Mouse (Mus musculus) C2C12 (cell line): ENCODE data around the gene Hes1. TPM values are rescaled to one million over a fixed set of nuclear protein-coding genes. Genes with fewer than 3 reads are reported as not detected.
A peak's percentile ranks its signal among the peaks of the same experiment; 100 is the strongest.

ENCODE experiments used
- H3K27me3 ChIP-seq: one replicate; pipeline ENCODE4 v1.6.1; 2011; ENCODE audit not compliant: control insufficient read depth, insufficient read depth, insufficient read length
- H3K36me3 ChIP-seq: one replicate; pipeline ENCODE4 v1.6.1; 2011; ENCODE audit not compliant: control insufficient read depth, insufficient read depth
- H3K4me3 ChIP-seq: one replicate; pipeline ENCODE4 v1.5.1; 2011; ENCODE audit warnings: mild to moderate bottlenecking, control low read depth; ENCODE audit not compliant: poor library complexity, insufficient read depth, severe bottlenecking
- H3K79me2 ChIP-seq: one replicate; pipeline ENCODE4 v1.6.1; 2011; ENCODE audit not compliant: control insufficient read depth, insufficient read depth
- H3K79me3 ChIP-seq: one replicate; pipeline ENCODE4 v1.6.1; 2011; ENCODE audit warnings: low read depth, control low read depth
- H3ac ChIP-seq: one replicate; pipeline ENCODE3; 2011; ENCODE audit warnings: low read depth; ENCODE audit not compliant: control insufficient read depth, insufficient read length
- CEBPB ChIP-seq: IDR thresholded peaks from one replicate; pipeline ENCODE4 v1.6.1; 2011; ENCODE audit warnings: low read depth, mild to moderate bottlenecking, control low read depth, moderate library complexity
- CTCF ChIP-seq: IDR thresholded peaks from one replicate; pipeline ENCODE4 v1.5.1; 2011; ENCODE audit not compliant: control insufficient read depth, insufficient read depth, insufficient read length
- FOSL1 ChIP-seq: IDR thresholded peaks from one replicate; pipeline ENCODE4 v1.8.0; 2011; ENCODE audit warnings: mild to moderate bottlenecking, low read length; ENCODE audit not compliant: poor library complexity, insufficient read depth, severe bottlenecking
- MAX ChIP-seq: IDR thresholded peaks from one replicate; pipeline ENCODE4 v1.6.1; 2011; ENCODE audit warnings: mild to moderate bottlenecking, control low read depth
- MYOD1 ChIP-seq: IDR thresholded peaks from one replicate; pipeline ENCODE4 v1.6.1; 2011; ENCODE audit warnings: low read depth; ENCODE audit not compliant: control insufficient read depth, insufficient read length
- MYOG ChIP-seq: IDR thresholded peaks from one replicate; pipeline ENCODE4 v1.6.1; 2011; ENCODE audit not compliant: control insufficient read depth, insufficient read length; ENCODE audit errors: extremely low read depth
- USF1 ChIP-seq: IDR thresholded peaks from one replicate; pipeline ENCODE4 v1.6.1; 2011; ENCODE audit warnings: low read depth, mild to moderate bottlenecking, control low read depth, moderate library complexity
- polyA plus RNA-seq: library from polyadenylated mRNA; unstranded; fragments of >200 nt; fragmentation: generic; extraction: Trizol; gene quantifications from one replicate; pipeline ENCODE4 v1.2.1, GENCODE M21; 2012; ENCODE audit warnings: missing spikeins

Hes1 gene
- polyA plus RNA-seq, 1 experiment: 41.9 TPM

DNA sequence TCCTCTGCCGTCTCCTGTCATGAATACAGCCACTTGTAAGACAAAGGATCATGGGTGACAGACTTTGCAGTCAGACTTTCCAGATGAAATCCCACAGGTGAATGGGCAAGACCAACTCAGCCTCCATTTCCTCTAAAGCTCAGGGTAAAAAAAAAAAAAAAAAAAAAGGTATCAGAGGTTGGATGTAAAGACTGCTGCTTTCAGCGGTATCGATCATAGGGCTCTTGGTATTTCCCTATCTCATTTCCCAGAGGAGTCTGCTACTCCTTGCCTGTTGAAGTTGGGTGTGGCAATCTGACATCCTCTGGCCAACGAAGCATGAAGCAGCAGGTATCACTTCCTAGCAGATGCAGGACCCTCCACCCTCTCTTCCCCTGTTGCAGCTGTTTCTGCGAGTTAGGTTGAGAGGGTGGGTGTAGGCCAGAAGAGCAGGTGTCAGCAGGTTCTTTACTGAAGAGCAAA lies 29.2 kb upstream of the Hes1 start:
- no peak overlapping the region for H3K4me3 ChIP-seq
- TF ChIP-seq CEBPB (no peak), MYOD1 (no peak), MYOG (no peak), USF1 (no peak), CTCF (no peak), FOSL1 (no peak), MAX (no peak)
- H3K36me3 ChIP-seq: no peaks in the 10 kb centered on the region
- no peaks in the 10 kb centered on the region for H3K79me3 ChIP-seq
- no peaks in the 10 kb centered on the region for H3K27me3 ChIP-seq
- no peak overlapping the region for H3ac ChIP-seq
- H3K79me2 ChIP-seq: no peaks in the 10 kb centered on the region

DNA sequence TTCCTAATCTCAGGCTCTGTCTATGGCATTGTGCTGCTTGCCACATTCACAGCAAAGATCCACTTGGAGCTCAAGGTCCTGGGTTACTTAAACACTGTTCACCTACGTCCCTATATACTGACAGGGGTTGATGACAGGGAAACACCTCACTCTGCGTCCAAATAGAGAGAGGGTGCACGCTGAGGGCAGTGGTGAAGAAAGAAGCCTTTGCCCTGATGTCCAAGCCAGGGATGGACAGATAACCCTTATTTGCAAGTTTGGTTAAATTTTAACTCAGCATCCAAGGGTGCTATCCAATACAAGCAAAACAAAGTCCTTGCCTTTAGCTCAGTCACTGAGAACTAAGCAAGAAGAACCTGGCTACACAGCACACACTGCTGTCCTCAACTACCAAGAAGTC lies 28.1 kb upstream of the Hes1 start:
- no peak for TF ChIP-seq USF1
- TF ChIP-seq CTCF: no peak
- no peak for TF ChIP-seq MYOG
- TF ChIP-seq CEBPB: no peak
- no peak for TF ChIP-seq FOSL1
- no peak for TF ChIP-seq MYOD1
- TF ChIP-seq MAX: no peak
- Histone ChIP-seq H3K36me3 (no peaks in the 10 kb centered on the region), H3K79me3 (no peaks in the 10 kb centered on the region), H3K79me2 (no peaks in the 10 kb centered on the region), H3ac (no peak overlapping the region), H3K27me3 (no peaks in the 10 kb centered on the region), H3K4me3 (no peak overlapping the region)

DNA sequence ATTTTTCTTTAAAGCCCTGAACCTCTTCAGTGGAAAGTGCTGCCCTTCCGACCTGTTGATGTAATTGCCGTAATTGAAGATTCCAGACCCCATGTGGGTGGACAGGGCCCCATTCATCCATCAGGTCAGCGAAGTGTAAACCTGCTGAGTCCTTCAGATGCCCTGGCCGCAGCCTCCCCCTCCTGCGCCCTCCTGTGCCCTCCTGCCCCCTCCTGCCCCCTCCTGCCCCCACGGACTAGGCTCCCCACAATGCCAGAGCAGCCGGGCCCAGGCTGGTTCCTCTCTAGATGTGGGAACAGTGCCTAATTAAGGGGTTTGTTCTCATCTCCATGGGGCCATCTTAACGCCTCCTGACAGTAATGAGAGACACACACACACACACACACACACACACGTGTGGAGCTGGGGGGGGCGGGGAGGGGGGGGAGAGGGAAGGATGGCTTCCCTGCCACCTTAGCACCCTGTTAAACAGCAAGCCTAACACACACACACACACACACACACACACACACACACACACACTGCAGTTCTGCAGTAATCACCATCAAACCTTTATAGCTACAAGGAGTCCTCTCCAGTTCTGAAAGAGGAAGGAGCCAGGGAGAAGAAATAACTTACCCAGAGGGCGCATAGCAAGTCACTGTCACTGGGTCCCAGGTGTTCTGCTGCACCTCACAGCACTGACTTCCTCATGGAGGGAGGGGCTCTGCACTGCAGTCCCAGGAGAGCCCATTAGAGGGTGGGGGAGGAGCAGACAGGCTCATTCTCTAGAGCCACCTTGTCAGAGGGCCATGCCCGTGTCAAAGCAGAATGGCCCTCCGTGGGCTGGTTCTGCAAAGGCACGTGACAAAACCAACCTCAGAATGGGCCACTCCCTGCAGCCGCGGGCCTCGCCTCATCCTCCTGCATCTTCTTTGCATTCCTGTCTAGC lies 25.3 kb upstream of the Hes1 start:
- no peaks in the 10 kb centered on the region for H3K27me3 ChIP-seq
- TF ChIP-seq FOSL1 (no peak), USF1 (peak; percentile 84)
- H3K79me3 ChIP-seq: no peaks in the 10 kb centered on the region
- H3K4me3 ChIP-seq: no peak overlapping the region
- H3K79me2 ChIP-seq: no peaks in the 10 kb centered on the region
- H3ac ChIP-seq: no peak overlapping the region
- no peaks in the 10 kb centered on the region for H3K36me3 ChIP-seq

DNA sequence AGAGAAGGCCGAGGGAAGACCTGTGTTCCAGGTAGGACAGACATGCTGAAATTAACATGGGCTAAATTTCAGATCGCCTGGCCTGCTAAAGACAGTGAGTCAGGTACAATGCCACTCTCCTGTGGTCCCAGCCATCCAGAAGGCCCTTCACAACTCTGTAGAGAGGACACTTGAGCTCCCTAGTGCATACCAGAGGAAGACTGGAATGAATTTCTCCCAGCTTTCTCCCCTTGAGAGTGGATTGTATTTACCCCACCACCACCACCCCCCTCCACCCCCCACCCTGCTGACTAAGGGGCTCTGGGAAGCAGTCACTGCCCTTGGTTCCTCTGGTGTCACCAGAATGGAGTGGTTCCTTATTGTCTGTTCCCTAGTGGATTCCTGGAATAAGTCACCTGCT lies 24.3 kb upstream of the Hes1 start:
- Histone ChIP-seq H3K79me3 (no peaks in the 10 kb centered on the region), H3K4me3 (no peak overlapping the region), H3ac (no peak overlapping the region), H3K79me2 (no peaks in the 10 kb centered on the region), H3K27me3 (no peaks in the 10 kb centered on the region), H3K36me3 (no peaks in the 10 kb centered on the region)
- no peak for TF ChIP-seq FOSL1
- TF ChIP-seq CEBPB: no peak
- no peak for TF ChIP-seq MAX
- no peak for TF ChIP-seq CTCF
- no peak for TF ChIP-seq MYOD1
- no peak for TF ChIP-seq USF1
- TF ChIP-seq MYOG: no peak

DNA sequence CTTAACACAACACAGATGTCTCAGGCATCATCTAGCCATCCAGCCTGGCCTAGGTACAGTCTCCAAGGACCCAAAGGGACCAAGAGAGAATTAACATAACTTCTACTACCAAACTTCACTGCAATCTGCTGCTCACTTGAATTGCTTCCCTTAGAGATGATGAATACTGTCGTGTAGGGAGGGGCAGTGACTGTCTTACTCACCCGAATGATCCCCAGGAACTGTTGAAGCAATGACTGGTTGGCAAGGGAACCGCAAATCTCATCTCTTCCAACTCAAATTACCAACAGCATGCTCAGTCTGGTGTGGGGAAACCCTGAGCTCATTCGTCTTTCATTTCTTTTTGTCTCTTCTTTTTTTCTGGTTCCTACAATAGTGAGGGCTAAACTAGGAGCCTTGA lies 21.3 kb upstream of the Hes1 start:
- Histone ChIP-seq H3K36me3 (no peaks in the 10 kb centered on the region), H3K79me3 (no peaks in the 10 kb centered on the region), H3K27me3 (no peaks in the 10 kb centered on the region), H3K4me3 (no peak overlapping the region), H3ac (no peak overlapping the region), H3K79me2 (no peaks in the 10 kb centered on the region)
- no peak for TF ChIP-seq CTCF
- no peak for TF ChIP-seq USF1
- no peak for TF ChIP-seq CEBPB
- no peak for TF ChIP-seq MYOG
- TF ChIP-seq MYOD1: no peak
- no peak for TF ChIP-seq FOSL1
